Mouse (Mus musculus): ENCODE data around the gene Cyb5b.

DNA sequence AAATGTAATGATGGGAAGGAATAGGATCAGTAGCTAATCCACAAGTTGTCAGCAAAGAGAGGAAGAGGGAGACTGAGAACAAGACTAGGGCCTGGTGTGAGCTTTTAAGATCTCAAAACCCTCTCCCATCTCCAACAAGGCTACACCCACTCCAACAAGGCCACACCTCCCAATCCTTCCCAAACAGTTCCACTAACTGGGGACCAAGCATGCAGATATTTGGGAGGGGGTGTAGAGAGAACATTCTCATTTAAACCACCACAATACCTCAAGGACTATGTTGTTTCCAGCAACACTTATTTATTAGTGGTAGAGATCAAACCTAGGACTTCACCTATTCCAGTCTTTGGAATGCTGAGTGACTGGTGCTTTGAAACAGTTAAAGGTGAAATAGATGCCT, 6.4 kb downstream of the Cyb5b start:
- TF ChIP-seq GATA1 (IDR thresholded peaks at IDR 0.05; ENCODE audit: low read length), result no peak
- TF ChIP-seq TAL1 (IDR thresholded peaks at IDR 0.05; ENCODE audit: low read length), result no peak

Measured in erythroblast, embryonic 14.5 days (primary cell).